Mouse (Mus musculus) spleen, postnatal 36 days (tissue): Measurements from ENCODE around the gene Gm7970.
"Not testable (repeated sequence)": the region's sequence is repeated elsewhere in the genome, so short reads cannot be mapped to it uniquely, and the experiment has no call there.

Experiments used
- DNase-seq, 2 experiments: peaks; one replicate each; pipeline ENCODE4 v3.0.0; 2022; ENCODE audit warnings: low spot score in 2 of 2, mixed read lengths in 1 of 2

Gm7970 gene

DNA sequence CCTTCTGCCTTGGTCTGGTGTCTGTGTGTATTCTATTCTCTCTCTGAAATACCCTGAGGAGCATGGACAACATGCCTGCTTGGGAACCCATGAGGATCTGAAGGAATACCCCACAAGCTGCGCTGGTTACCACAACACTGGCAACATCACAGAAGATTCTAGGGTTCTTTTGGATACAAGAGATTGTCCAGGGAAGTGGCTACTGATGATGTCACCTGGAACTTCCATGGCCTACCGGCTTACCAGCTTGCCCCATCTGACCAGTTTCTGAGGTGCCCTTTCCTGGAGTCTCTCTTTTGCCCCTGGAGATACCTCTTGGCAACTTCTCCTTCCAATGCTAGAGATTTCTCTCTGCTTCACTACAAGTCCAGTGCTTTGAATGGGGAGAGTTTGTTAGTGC, at the start of gene Gm7970:
Gm7970 (minus strand) TSS at position 101 of the 400 bp plus-strand sequence.
- DNase-seq: not testable (repeated sequence)

DNA sequence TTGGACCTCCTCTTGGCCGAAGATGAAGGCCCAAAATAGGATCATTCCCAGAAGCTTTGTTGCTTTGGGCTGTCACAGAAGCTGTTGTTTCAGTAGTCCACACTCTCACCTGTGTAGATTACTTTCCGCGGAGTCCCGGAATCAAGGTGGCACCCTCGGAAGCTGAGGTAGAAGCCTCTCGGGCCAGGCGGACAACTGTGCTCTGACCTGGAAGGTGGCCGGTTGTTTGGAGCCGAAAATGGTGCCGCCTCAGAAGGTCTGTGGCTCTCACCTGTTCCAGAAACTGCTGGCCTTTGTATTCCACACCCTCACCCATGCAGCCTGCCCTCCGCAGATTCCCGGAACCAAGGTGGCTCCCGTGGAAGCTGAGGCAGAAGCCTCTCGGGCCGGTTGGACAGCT, 45.6 kb upstream of the Gm7970 start:
- not testable (repeated sequence) for DNase-seq

DNA sequence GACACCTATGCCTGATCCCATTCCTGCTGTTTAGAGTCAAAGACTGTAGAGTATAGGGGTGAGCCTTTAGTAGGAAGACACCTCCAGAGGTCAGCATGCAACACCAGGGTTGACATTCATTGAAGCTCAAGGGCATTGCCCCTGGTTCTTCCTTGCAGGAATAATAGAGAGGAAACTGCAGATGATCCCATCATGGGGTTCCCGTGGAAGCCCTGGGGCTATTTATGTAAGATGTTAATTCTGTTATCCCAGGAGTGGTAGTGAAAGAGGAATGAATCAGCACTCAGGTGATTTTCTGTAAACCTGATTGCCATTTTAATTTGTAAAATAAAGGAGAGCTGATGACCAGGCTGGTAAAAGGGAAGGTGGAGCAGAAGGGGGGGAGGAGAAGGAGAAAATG, 31.0 kb upstream of the Gm7970 start:
- not testable (repeated sequence) for DNase-seq

- DNase-seq: not testable (repeated sequence)
Measured at GRCm38 (mm10) chr14:41572911-41573310, 17.5 kb upstream of the Gm7970 start, which contains the start of gene 1700049E17Rik2. 1700049E17Rik2 (plus strand) TSS chr14:41573211.

GRCm38 (mm10) chr14:41524695-41525094, 30.7 kb downstream of the Gm7970 start:
- DNase-seq: not testable (repeated sequence)

GRCm38 (mm10) chr14:41520683-41521082, 34.7 kb downstream of the Gm7970 start:
- not testable (repeated sequence) for DNase-seq
